Mouse (Mus musculus) left cerebral cortex, adult 9 months (tissue): ENCODE results near the gene Il13.
A peak's percentile ranks its signal among the peaks of the same experiment; 100 is the strongest.

Source experiments
- DNase-seq, 2 experiments: peaks; one replicate each; pipeline ENCODE4 v3.0.0; 2022; ENCODE audit warnings: low spot score in 2 of 2

The Il13 gene

DNA sequence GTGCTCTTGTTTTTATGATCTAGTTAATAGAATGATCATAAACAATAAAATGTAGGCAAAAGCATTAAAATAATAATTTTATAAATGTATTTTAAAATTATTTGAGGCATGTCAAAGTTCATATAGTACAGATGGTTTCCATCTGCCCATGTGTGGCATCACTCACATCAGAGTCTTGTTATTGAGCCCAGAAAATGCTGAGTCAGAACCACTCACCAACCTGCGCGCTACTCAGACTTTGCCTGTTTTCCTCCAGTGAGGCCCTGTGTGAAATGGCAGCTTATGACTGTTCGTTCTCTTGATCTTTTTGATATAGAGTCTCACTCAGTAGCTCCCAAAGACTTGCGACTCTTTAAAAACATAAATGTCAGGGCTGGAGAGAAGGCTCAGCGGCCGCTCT lies 49.0 kb downstream of the Il13 start:
- DNase-seq = no peak

DNA sequence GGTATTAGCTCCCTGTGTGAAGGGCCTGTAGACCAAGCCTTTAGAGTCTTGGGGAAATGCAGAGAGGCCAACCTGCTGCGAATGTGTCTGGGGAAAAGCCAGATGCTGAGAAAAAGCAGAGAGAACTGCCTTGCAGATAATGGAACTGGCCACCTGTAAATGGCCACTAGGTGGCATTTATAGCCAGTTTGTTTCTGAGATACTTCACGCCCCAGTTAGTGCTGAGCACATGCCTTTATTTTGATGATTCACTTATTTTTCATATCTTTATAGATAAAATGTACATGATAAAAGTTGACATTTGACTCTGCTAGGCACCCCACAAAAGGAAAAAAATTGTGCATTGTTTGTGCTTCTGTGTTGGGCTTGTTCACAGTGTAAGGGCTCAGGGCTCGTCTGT lies 49.7 kb downstream of the Il13 start:
- peak in 1 of 2 experiments; percentile 19 for DNase-seq

DNA sequence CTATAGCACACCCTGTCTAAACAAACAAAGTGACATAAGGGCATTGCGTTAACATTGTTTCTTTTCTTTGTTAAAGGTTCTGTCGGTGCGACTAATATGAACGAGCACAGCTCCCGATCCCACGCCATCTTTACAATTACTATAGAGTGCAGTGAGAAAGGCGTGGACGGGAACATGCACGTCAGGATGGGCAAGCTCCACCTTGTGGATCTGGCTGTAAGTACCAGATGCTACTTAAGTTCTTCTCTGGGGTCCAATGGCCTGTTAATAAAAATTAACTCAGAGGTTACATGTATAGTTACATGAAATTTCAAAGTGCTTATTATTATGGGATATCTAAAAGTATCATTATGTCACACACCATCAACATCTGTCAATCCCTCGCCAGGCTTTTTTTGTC lies 51.4 kb downstream of the Il13 start:
- no peak for DNase-seq
